Mouse (Mus musculus): Measurements from ENCODE around the gene Ampd1. TPM values are rescaled to one million over a fixed set of nuclear protein-coding genes. Genes with fewer than 3 reads are reported as not detected.

Ampd1 gene
- polyA plus RNA-seq, 1 experiment from 2014 or later, result 0.12 TPM

GRCm38 (mm10) chr3:103098662-103099061 lies 24.8 kb downstream of the Ampd1 start:
- 79% methylated on average over 23 of the region's 23 CpGs for WGBS
- Histone ChIP-seq H3K9ac (ENCODE audit: low read length) (no peak overlapping the region), H3K4me3 (ENCODE audit: low read depth, low read length) (no peak overlapping the region), H3K27ac (ENCODE audit: low read depth, low read length) (no peak overlapping the region), H3K9me3 (ENCODE audit: control insufficient read depth, low read length) (no peaks in the 10 kb centered on the region), H3K4me1 (replicated peaks; ENCODE audit: control insufficient read depth, insufficient read depth, low read length) (peaks cover 2% of the 10 kb centered on the region; the same call in 1 of the 2 replicates), H3K27me3 (ENCODE audit: control insufficient read depth, insufficient read depth, low read length) (peaks cover 5% of the 10 kb centered on the region; the same call in 1 of the 2 replicates), H3K4me2 (ENCODE audit: low read depth, low read length, severe bottlenecking) (no peak overlapping the region), H3K36me3 (ENCODE audit: control insufficient read depth, insufficient read depth, low read length) (no peaks in the 10 kb centered on the region)
- ATAC-seq (replicated peaks; ENCODE audit: low FRiP score) (no peak), DNase-seq (ENCODE audit: low spot score) (no peak)

GRCm38 (mm10) chr3:103099667-103100066 lies 25.9 kb downstream of the Ampd1 start:
- no peak for ATAC-seq (replicated peaks; ENCODE audit: low FRiP score)
- H3K4me1 ChIP-seq (replicated peaks; ENCODE audit: control insufficient read depth, insufficient read depth, low read length), result peaks cover 2% of the 10 kb centered on the region; the same call in 1 of the 2 replicates
- peaks cover 10% of the 10 kb centered on the region; the same call in 1 of the 2 replicates for H3K27me3 ChIP-seq (ENCODE audit: control insufficient read depth, insufficient read depth, low read length)
- 83% methylated on average over 6 of the region's 6 CpGs for WGBS
- H3K27ac ChIP-seq (ENCODE audit: low read depth, low read length), result no peak overlapping the region
- no peaks in the 10 kb centered on the region for H3K36me3 ChIP-seq (ENCODE audit: control insufficient read depth, insufficient read depth, low read length)
- H3K9me3 ChIP-seq (ENCODE audit: control insufficient read depth, low read length), result no peaks in the 10 kb centered on the region
- no peak for DNase-seq (ENCODE audit: low spot score)
- no peak overlapping the region for H3K4me3 ChIP-seq (ENCODE audit: low read depth, low read length)
- no peak overlapping the region for H3K9ac ChIP-seq (ENCODE audit: low read length)
- no peak overlapping the region for H3K4me2 ChIP-seq (ENCODE audit: low read depth, low read length, severe bottlenecking)

- Histone ChIP-seq H3K4me3 (ENCODE audit: low read depth, low read length) (no peak overlapping the region), H3K9ac (ENCODE audit: low read length) (no peak overlapping the region), H3K27me3 (ENCODE audit: control insufficient read depth, insufficient read depth, low read length) (peaks cover 10% of the 10 kb centered on the region; the same call in 1 of the 2 replicates), H3K4me2 (ENCODE audit: low read depth, low read length, severe bottlenecking) (no peak overlapping the region), H3K9me3 (ENCODE audit: control insufficient read depth, low read length) (no peaks in the 10 kb centered on the region), H3K27ac (ENCODE audit: low read depth, low read length) (no peak overlapping the region), H3K36me3 (ENCODE audit: control insufficient read depth, insufficient read depth, low read length) (no peaks in the 10 kb centered on the region), H3K4me1 (replicated peaks; ENCODE audit: control insufficient read depth, insufficient read depth, low read length) (peaks cover 2% of the 10 kb centered on the region; the same call in 1 of the 2 replicates)
- DNase-seq (ENCODE audit: low spot score) (no peak), ATAC-seq (replicated peaks; ENCODE audit: low FRiP score) (no peak)
- WGBS, result 61% methylated on average over 2 of the region's 2 CpGs
These were observed 26.9 kb downstream of the Ampd1 start for GRCm38 (mm10) chr3:103100735-103101134.

- Histone ChIP-seq H3K27ac (ENCODE audit: low read depth, low read length) (no peak overlapping the region), H3K4me3 (ENCODE audit: low read depth, low read length) (no peak overlapping the region), H3K36me3 (ENCODE audit: control insufficient read depth, insufficient read depth, low read length) (no peaks in the 10 kb centered on the region), H3K4me1 (replicated peaks; ENCODE audit: control insufficient read depth, insufficient read depth, low read length) (peaks cover 2% of the 10 kb centered on the region; the same call in 1 of the 2 replicates), H3K27me3 (ENCODE audit: control insufficient read depth, insufficient read depth, low read length) (peaks cover 10% of the 10 kb centered on the region; the same call in 1 of the 2 replicates), H3K9ac (ENCODE audit: low read length) (no peak overlapping the region), H3K9me3 (ENCODE audit: control insufficient read depth, low read length) (no peaks in the 10 kb centered on the region), H3K4me2 (ENCODE audit: low read depth, low read length, severe bottlenecking) (no peak overlapping the region)
- 64% methylated on average over 5 of the region's 5 CpGs for WGBS
- DNase-seq (ENCODE audit: low spot score), result no peak
- ATAC-seq (replicated peaks; ENCODE audit: low FRiP score), result no peak
These were observed 27.4 kb downstream of the Ampd1 start for GRCm38 (mm10) chr3:103101194-103101593.

GRCm38 (mm10) chr3:103101909-103102308 lies 28.1 kb downstream of the Ampd1 start:
- H3K4me3 ChIP-seq (ENCODE audit: low read depth, low read length), result peak overlapping the region; percentile 53
- peaks cover 10% of the 10 kb centered on the region; the same call in 1 of the 2 replicates for H3K27me3 ChIP-seq (ENCODE audit: control insufficient read depth, insufficient read depth, low read length)
- no peak; the same call in 1 of the 2 replicates for ATAC-seq (replicated peaks; ENCODE audit: low FRiP score)
- H3K4me2 ChIP-seq (ENCODE audit: low read depth, low read length, severe bottlenecking), result peak overlapping the region; percentile 94
- peaks cover 2% of the 10 kb centered on the region; the same call in 1 of the 2 replicates for H3K4me1 ChIP-seq (replicated peaks; ENCODE audit: control insufficient read depth, insufficient read depth, low read length)
- no peak for DNase-seq (ENCODE audit: low spot score)
- H3K36me3 ChIP-seq (ENCODE audit: control insufficient read depth, insufficient read depth, low read length), result no peaks in the 10 kb centered on the region
- H3K9me3 ChIP-seq (ENCODE audit: control insufficient read depth, low read length), result no peaks in the 10 kb centered on the region
- H3K9ac ChIP-seq (ENCODE audit: low read length), result peak overlapping the region; percentile 62; the same call in 1 of the 2 replicates
- H3K27ac ChIP-seq (ENCODE audit: low read depth, low read length), result no peak overlapping the region
- 3% methylated on average over 14 of the region's 14 CpGs for WGBS

GRCm38 (mm10) chr3:103102454-103103390 lies 28.9 kb downstream of the Ampd1 start, which contains the start of gene Dennd2c:
Dennd2c (plus strand) TSS chr3:103102604.
- Histone ChIP-seq H3K27me3 (ENCODE audit: control insufficient read depth, insufficient read depth, low read length) (peaks cover 10% of the 10 kb centered on the region; the same call in 1 of the 2 replicates), H3K4me3 (ENCODE audit: low read depth, low read length) (peak within 1 kb of the TSS; percentile 53), H3K4me1 (replicated peaks; ENCODE audit: control insufficient read depth, insufficient read depth, low read length) (peaks cover 2% of the 10 kb centered on the region; the same call in 1 of the 2 replicates), H3K36me3 (ENCODE audit: control insufficient read depth, insufficient read depth, low read length) (no peaks in the 10 kb centered on the region), H3K27ac (ENCODE audit: low read depth, low read length) (no peak within 1 kb of the TSS), H3K4me2 (ENCODE audit: low read depth, low read length, severe bottlenecking) (peak within 1 kb of the TSS; percentile 94), H3K9ac (ENCODE audit: low read length) (peak within 1 kb of the TSS; percentile 62), H3K9me3 (ENCODE audit: control insufficient read depth, low read length) (no peaks in the 10 kb centered on the region)
- WGBS, result 2% methylated on average over 72 of the region's 72 CpGs
- DNase-seq (ENCODE audit: low spot score) (peak; percentile 94), ATAC-seq (replicated peaks; ENCODE audit: low FRiP score) (peak; percentile 97)

- WGBS, result 82% methylated on average over 7 of the region's 7 CpGs
- no peak for ATAC-seq (replicated peaks; ENCODE audit: low FRiP score)
These were observed 33.9 kb downstream of the Ampd1 start for GRCm38 (mm10) chr3:103107565-103108240.

GRCm38 (mm10) chr3:103112216-103112615 lies 38.4 kb downstream of the Ampd1 start:
- DNase-seq (ENCODE audit: low spot score) (no peak), ATAC-seq (replicated peaks; ENCODE audit: low FRiP score) (no peak)
- H3K4me3 ChIP-seq (ENCODE audit: low read depth, low read length), result no peak overlapping the region
- no peaks in the 10 kb centered on the region for H3K9me3 ChIP-seq (ENCODE audit: control insufficient read depth, low read length)
- H3K27me3 ChIP-seq (ENCODE audit: control insufficient read depth, insufficient read depth, low read length), result no peaks in the 10 kb centered on the region
- no peak overlapping the region for H3K4me2 ChIP-seq (ENCODE audit: low read depth, low read length, severe bottlenecking)
- no peak overlapping the region for H3K9ac ChIP-seq (ENCODE audit: low read length)
- no peaks in the 10 kb centered on the region for H3K36me3 ChIP-seq (ENCODE audit: control insufficient read depth, insufficient read depth, low read length)
- no peaks in the 10 kb centered on the region for H3K4me1 ChIP-seq (replicated peaks; ENCODE audit: control insufficient read depth, insufficient read depth, low read length)
- WGBS, result 81% methylated on average over 5 of the region's 5 CpGs
- H3K27ac ChIP-seq (ENCODE audit: low read depth, low read length), result no peak overlapping the region

More at GRCm38 (mm10) chr3:103107565-103108240, 33.9 kb downstream of the Ampd1 start:
- DNase-seq (ENCODE audit: low spot score), result no peak
- H3K27me3 ChIP-seq (ENCODE audit: control insufficient read depth, insufficient read depth, low read length), result peaks cover 5% of the 10 kb centered on the region; the same call in 1 of the 2 replicates
- no peaks in the 10 kb centered on the region for H3K9me3 ChIP-seq (ENCODE audit: control insufficient read depth, low read length)
- no peaks in the 10 kb centered on the region; the same call in 1 of the 2 replicates for H3K4me1 ChIP-seq (replicated peaks; ENCODE audit: control insufficient read depth, insufficient read depth, low read length)
- no peaks in the 10 kb centered on the region for H3K36me3 ChIP-seq (ENCODE audit: control insufficient read depth, insufficient read depth, low read length)
- H3K9ac ChIP-seq (ENCODE audit: low read length), result no peak overlapping the region
- H3K4me2 ChIP-seq (ENCODE audit: low read depth, low read length, severe bottlenecking), result no peak overlapping the region
- no peak overlapping the region for H3K27ac ChIP-seq (ENCODE audit: low read depth, low read length)
- H3K4me3 ChIP-seq (ENCODE audit: low read depth, low read length), result no peak overlapping the region
